Mouse (Mus musculus) lung, postnatal 0 days (tissue): ENCODE data around the gene Tm9sf4.

ENCODE experiments used
- CTCF ChIP-seq: IDR thresholded peaks from 2 replicates; pipeline ENCODE4 v1.5.1; 2016; ENCODE audit warnings: antibody characterized with exemption, mild to moderate bottlenecking
- EP300 ChIP-seq: IDR thresholded peaks from 2 replicates; pipeline ENCODE4 v1.6.1; 2016; ENCODE audit warnings: antibody characterized with exemption, mild to moderate bottlenecking, control low read depth

DNA sequence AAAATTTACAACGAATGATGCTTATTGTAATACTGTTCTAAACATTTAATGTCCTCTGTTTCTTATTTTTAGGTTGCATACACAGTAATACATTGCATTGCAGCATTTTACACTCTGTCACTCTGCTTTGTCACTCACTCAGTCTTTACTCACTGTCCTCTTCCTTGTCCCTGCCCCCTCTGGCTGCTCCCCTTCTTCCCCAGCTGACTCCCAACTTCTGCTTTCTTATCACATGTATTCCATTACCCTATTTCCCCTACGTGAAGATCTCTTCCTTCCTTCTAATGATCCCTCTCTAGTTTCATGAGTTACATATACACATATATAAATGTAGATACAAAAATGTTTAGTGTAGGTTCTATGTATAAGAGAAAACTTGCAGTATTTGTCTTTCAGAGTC lies 38.0 kb downstream of the Tm9sf4 start:
- TF ChIP-seq CTCF = no peak
- no peak for TF ChIP-seq EP300
